Mouse (Mus musculus) kidney, embryonic 14.5 days (tissue): ENCODE data around the gene Shisal2a. TPM values are rescaled to one million over a fixed set of nuclear protein-coding genes. Genes with fewer than 3 reads are reported as not detected.
"Not testable (repeated sequence)": the region's sequence is repeated elsewhere in the genome, so short reads cannot be mapped to it uniquely, and the experiment has no call there.

Experiments
- ATAC-seq: fragments of 200-750 bp; cut with Nextera tagmentation; 2 replicates; pipeline ENCODE4 v1.8.0; 2017; ENCODE audit warnings: moderate number of reproducible peaks, mild to moderate bottlenecking, moderate TSS enrichment, moderate library complexity; ENCODE audit not compliant: low FRiP score, low TSS enrichment
- H3K27ac ChIP-seq: fragments of 300-500 bp; sonication (generic); 2 replicates; pipeline ENCODE4 v1.5.1; 2014; ENCODE audit warnings: low read depth, mild to moderate bottlenecking, low read length, moderate library complexity, mixed read lengths
- H3K27me3 ChIP-seq: fragments of 300-500 bp; sonication (generic); 2 replicates; pipeline ENCODE4 v1.6.1; 2014; ENCODE audit warnings: mild to moderate bottlenecking, low read length; ENCODE audit not compliant: control insufficient read depth, insufficient read depth
- H3K36me3 ChIP-seq: fragments of 300-500 bp; sonication (generic); 2 replicates; pipeline ENCODE4 v1.6.1; 2014; ENCODE audit warnings: low read length, mixed read lengths; ENCODE audit not compliant: control insufficient read depth, insufficient read depth
- H3K4me1 ChIP-seq: fragments of 300-500 bp; sonication (generic); 2 replicates; pipeline ENCODE4 v1.6.1; 2014; ENCODE audit warnings: low read length, mixed read lengths; ENCODE audit not compliant: control insufficient read depth, insufficient read depth
- H3K4me2 ChIP-seq: fragments of 300-500 bp; sonication (generic); replicated peaks from 2 replicates; pipeline ENCODE4 v1.6.1; 2014; ENCODE audit warnings: low read depth, mild to moderate bottlenecking, low read length
- H3K4me3 ChIP-seq: fragments of 300-500 bp; sonication (generic); 2 replicates; pipeline ENCODE4 v1.5.1; 2014; ENCODE audit warnings: mild to moderate bottlenecking, low read length
- H3K9ac ChIP-seq: fragments of 300-500 bp; sonication (generic); 2 replicates; pipeline ENCODE4 v1.6.1; 2014; ENCODE audit warnings: low read depth, mild to moderate bottlenecking, low read length, moderate library complexity
- H3K9me3 ChIP-seq: fragments of 300-500 bp; sonication (generic); 2 replicates; pipeline ENCODE4 v1.6.1; 2016; ENCODE audit warnings: low read length; ENCODE audit not compliant: control insufficient read depth
- whole genome bisulfite sequencing: fragments of 180-500 bp; shearing (Covaris S2); extraction: QIAGEN DNeasy Blood & Tissue Kit; methylation state at CpG from one replicate; pipeline ENCODE4 v1.1.7; 2014; 5-methylcytosine and 5-hydroxymethylcytosine counted together
- polyA plus RNA-seq: library from polyadenylated mRNA; unstranded; fragments of >200 nt; fragmentation: Nextera tagmentation; extraction: Ambion mirVana; gene quantifications from 2 replicates; pipeline ENCODE4 v1.2.1, GENCODE M21; 2014

The Shisal2a gene
- polyA plus RNA-seq, 1 experiment from 2014 or later, result 0.92 TPM

DNA sequence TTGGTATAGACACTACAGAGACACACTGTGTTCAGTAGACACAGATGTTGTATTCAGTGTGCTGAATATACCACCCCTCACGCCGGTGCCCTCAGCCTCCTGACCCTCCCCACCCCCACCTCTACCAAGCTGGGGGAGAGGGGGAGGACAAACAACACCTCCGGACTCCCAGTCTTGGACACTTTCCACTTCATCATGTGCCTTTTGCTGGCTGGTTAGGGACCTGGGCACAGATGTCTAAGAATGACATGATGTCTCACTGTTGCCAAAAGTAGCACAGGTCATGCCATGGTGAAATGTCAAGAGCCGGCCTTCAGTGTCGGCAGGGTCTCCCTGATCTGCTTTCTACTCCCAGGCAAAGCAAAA lies 19.1 kb downstream of the Shisal2a start:
- Histone ChIP-seq H3K27me3 (no peaks in the 10 kb centered on the region), H3K9ac (no peak overlapping the region), H3K9me3 (no peaks in the 10 kb centered on the region), H3K27ac (peak overlapping the region; percentile 96), H3K4me2 (no peak overlapping the region), H3K4me3 (no peak overlapping the region), H3K36me3 (no peaks in the 10 kb centered on the region), H3K4me1 (peaks cover 35% of the 10 kb centered on the region)
- WGBS, result 19% methylated on average over 5 of the region's 5 CpGs
- no peak for ATAC-seq

DNA sequence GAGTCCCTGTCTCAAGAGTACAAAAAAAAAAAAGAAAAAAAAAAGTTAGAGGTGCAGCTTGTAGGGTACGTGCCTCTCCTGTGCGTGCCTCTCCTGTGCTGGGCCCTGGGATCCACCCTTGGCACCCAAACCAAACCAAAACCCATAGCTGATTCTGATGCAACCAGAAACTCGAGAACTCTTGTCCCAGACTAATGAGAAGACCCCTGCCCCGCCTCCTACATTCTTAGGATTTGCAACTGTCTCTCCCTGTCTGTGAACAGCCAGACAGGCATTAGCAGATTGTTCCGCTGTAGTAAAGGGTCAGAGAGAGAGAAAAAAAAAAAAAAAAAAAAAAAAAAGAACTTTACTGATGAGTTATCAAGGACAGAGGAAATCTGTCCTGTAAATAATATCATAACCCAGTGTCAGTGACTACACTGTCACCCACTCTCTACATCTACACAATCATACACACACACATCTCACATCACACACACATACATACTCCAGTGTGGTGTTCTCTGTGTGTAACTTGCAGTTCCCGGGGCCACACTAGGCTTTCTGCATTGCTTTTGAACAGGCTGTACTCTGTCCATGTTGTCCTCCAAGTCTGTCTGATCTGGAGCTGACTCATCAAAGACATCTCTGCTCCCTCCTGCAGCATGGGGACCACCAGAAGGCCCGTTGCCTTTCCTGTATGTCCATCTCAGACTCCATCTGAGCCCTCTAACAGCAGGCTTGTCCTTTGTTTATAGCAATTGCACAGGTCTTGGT lies 19.6 kb downstream of the Shisal2a start:
- Histone ChIP-seq H3K4me2 (peak overlapping the region; percentile 33), H3K9ac (peak overlapping the region; percentile 44; the same call in 1 of the 2 replicates)
- 18% methylated on average over 7 of the region's 7 CpGs for WGBS

DNA sequence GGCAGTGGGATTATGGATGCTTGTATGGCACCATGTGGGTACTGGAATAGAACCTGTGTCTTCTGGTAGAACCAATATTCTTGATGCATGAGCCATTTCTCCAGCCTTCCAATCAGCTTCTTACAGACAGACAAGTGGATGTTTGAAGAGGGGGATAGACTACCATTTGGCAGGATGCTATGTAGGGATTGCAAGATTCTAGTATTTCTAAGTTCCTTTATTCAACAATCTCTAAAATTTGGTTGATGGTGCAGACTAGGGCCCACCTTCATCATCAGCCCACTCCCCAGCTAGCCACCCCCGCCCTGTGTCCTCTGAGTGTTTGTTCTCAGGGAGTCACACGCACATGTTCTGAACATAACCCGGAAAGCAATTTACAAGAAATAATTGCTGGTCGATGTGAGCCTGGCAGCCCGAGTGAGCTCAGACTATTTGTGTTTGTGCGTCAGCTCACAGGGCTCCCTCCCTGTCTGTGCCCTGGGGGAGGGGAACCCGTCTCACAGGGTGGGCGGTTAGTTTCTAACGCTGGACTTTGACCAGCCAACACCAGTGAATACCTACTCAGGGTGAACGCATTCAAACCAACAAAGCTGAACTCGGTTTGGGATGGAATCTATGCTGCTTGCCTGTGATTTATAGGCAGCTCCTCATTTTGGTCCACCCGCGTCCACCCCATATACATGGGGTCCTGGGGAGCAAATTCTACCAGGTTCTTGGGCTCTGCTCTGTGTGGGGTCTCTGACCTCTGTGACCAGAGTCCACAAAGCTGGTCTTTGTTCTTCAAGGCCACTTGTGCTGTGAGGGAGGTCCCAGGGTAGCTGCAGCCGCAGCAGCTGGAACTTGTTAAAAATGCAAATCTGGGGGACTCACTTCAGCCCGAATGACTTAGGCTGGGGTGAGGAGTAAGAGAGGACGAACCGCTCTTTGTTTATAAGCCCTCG lies 20.6 kb downstream of the Shisal2a start:
- H3K4me3 ChIP-seq, result no peak overlapping the region
- no peaks in the 10 kb centered on the region for H3K9me3 ChIP-seq
- peak overlapping the region; percentile 44 for H3K9ac ChIP-seq
- 3% methylated on average over 18 of the region's 18 CpGs for WGBS
- no peaks in the 10 kb centered on the region for H3K36me3 ChIP-seq
- H3K27ac ChIP-seq, result peak overlapping the region; percentile 96
- peak; percentile 90 for ATAC-seq
- H3K4me1 ChIP-seq, result peaks cover 39% of the 10 kb centered on the region
- peak overlapping the region; percentile 33 for H3K4me2 ChIP-seq
- no peaks in the 10 kb centered on the region for H3K27me3 ChIP-seq

More for the DNA sequence above, 19.6 kb downstream of the Shisal2a start:
- Histone ChIP-seq H3K27me3 (no peaks in the 10 kb centered on the region), H3K36me3 (no peaks in the 10 kb centered on the region), H3K4me3 (no peak overlapping the region), H3K9me3 (no peaks in the 10 kb centered on the region), H3K27ac (peak overlapping the region; percentile 96), H3K4me1 (peaks cover 35% of the 10 kb centered on the region)
- ATAC-seq, result peak; percentile 24

DNA sequence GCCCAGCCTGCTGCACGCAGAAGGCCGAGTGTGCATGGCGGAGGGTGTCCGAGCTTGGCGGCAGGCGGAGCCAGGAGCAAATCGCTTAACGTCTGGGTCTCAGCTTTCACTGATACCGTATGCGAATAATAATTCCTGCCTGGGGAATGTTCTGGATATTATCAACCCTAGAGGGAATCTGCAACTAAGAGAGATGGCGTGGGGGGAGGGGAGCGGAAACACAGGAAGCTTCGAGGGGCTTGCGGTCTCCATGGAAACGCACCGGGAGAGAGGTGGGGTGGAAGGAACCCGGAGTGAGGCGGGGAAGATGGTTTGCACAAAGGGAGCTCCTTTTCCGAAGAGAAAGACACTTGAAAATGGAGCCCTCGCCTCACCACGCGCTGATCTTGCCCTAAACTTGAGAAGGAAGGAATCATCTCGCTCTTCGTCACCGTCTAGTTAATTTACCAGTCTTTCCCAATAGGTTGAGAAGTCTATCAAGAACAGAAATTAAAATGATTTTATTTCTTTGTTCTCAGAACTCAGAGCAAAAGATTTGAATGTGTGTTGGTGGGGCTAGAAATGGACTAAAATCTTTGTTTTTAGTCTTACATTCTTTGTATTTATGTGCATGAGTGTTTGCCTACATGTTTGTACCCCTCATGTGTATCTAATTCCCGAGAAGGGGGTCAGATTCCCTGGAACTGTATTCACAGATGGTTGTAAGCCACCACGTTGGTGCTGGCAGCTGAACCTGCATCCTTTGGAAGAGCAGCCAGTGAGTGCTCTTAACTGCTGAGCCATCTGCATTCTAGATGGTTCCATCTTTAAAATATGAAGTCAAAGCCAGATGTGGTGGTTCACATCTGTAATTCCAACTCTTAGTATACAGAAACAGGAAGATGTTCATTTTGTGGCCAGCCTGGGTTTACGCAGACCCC lies 22.8 kb downstream of the Shisal2a start:
- peak; percentile 58 for ATAC-seq
- Histone ChIP-seq H3K9ac (peak overlapping the region; percentile 29; the same call in 1 of the 2 replicates), H3K4me2 (peak overlapping the region; percentile 41), H3K27me3 (no peaks in the 10 kb centered on the region), H3K27ac (peak overlapping the region; percentile 88), H3K4me1 (peaks cover 46% of the 10 kb centered on the region), H3K36me3 (no peaks in the 10 kb centered on the region), H3K4me3 (peak overlapping the region; percentile 3; the same call in 1 of the 2 replicates), H3K9me3 (no peaks in the 10 kb centered on the region)
- WGBS, result 6% methylated on average over 28 of the region's 28 CpGs

DNA sequence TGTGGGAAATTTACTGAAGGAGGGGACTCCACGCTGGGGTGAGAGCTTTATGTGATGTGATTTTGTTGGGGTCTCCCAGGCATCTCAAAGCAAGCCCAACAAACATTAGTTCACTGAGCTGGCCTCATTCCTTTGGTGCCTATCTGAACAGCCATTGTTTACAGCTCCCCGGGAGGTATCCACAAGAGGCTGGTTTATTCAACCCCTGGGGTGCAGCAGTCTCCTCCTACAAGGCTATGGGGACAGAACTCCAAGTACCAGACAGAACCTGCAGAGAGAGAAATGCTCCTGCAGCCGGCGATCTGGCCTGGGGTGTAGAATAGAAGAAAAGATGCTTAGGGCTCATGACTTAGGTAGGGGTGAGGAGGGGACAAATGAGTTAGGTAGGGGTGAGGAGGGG lies 24.7 kb downstream of the Shisal2a start:
- Histone ChIP-seq H3K27me3 (no peaks in the 10 kb centered on the region), H3K27ac (no peak overlapping the region), H3K4me2 (no peak overlapping the region), H3K4me3 (no peak overlapping the region), H3K9ac (no peak overlapping the region), H3K4me1 (peaks cover 43% of the 10 kb centered on the region), H3K36me3 (no peaks in the 10 kb centered on the region), H3K9me3 (no peaks in the 10 kb centered on the region)
- ATAC-seq, result no peak
- 46% methylated on average over 4 of the region's 4 CpGs for WGBS

DNA sequence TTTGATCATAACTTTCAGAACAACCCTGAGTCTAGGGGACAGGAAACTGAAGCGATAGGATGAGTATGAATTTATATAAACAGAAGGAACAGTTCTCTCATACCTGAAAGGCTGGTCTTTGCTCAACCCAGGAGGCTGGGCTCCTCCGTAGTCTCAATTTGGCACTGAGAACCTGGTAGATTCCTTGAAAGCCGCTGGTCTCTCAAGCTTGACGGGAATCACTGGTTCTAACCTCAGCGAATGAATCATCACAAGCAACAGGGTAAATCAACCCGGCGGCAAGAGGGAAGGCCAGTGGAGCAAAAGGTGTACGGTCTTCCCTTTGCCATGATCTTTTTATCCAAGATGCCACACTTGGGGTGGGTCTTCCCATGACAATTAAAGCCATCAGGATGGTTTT lies 25.7 kb downstream of the Shisal2a start:
- H3K27me3 ChIP-seq, result no peaks in the 10 kb centered on the region
- no peak overlapping the region for H3K4me2 ChIP-seq
- peaks cover 33% of the 10 kb centered on the region for H3K4me1 ChIP-seq
- no peaks in the 10 kb centered on the region for H3K9me3 ChIP-seq
- no peak overlapping the region for H3K27ac ChIP-seq
- no peak overlapping the region for H3K4me3 ChIP-seq
- no peak overlapping the region for H3K9ac ChIP-seq
- no peak for ATAC-seq
- H3K36me3 ChIP-seq, result no peaks in the 10 kb centered on the region
- WGBS, result 81% methylated on average over 8 of the region's 8 CpGs

DNA sequence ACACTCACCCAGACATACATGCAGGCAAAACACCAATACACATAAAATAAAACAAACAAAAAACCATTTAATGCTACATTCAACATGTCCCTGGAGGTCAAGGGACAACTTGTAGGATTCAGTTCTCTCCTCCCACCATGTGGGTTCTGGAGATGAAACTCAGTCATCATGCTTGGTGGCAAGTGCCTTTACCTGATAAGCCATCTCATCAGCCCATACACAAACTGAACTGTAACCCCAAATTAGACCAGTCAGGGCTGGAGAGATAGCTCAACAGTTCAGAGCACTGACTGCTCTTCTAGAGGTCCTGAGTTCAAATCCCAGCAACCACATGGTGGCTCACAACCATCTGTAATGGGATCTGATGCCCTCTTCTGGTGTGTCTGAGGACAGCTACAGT lies 29.6 kb downstream of the Shisal2a start:
- not testable (repeated sequence) for H3K27ac ChIP-seq, H3K4me2 ChIP-seq, H3K9me3 ChIP-seq, H3K36me3 ChIP-seq, H3K27me3 ChIP-seq, ATAC-seq, H3K4me3 ChIP-seq, H3K9ac ChIP-seq
- peaks cover 45% of the 10 kb centered on the region for H3K4me1 ChIP-seq

DNA sequence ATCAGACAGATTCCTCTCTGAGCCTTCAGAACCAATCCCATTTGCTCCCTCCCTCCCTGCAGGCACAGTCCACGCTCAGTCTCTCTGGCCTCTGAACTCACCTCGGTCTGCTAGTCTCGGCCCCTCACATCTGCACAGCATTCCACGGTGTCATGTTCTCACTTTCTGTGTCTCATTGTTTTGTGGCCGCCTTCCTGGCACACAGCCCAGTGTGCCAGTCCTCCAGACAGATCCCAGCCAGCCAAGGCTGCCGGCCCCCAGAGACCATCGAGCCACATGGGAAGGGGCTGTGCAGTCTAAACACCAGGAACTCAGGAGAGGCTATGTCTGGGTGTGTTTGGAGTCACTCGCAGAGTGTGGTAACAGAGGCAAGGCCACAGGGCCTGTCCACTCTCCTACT lies 32.3 kb downstream of the Shisal2a start:
- no peaks in the 10 kb centered on the region for H3K27me3 ChIP-seq
- 3% methylated on average over 8 of the region's 8 CpGs for WGBS
- H3K27ac ChIP-seq, result peak overlapping the region; percentile 56
- no peak overlapping the region for H3K9ac ChIP-seq
- H3K4me2 ChIP-seq, result no peak overlapping the region
- H3K4me1 ChIP-seq, result peaks cover 47% of the 10 kb centered on the region
- peak; percentile 91 for ATAC-seq
- no peaks in the 10 kb centered on the region for H3K36me3 ChIP-seq
- no peak overlapping the region for H3K4me3 ChIP-seq
- no peaks in the 10 kb centered on the region for H3K9me3 ChIP-seq
